Mouse (Mus musculus): Measurements from ENCODE around the gene Spata18. TPM values are rescaled to one million over a fixed set of nuclear protein-coding genes. Genes with fewer than 3 reads are reported as not detected.
A peak's percentile ranks its signal among the peaks of the same experiment; 100 is the strongest.

Spata18 gene
- polyA plus RNA-seq (2016; fragmentation: Nextera tagmentation; extraction: Ambion mirVana): 0.13 TPM in 1 of 2 replicates, not detected in the other

DNA sequence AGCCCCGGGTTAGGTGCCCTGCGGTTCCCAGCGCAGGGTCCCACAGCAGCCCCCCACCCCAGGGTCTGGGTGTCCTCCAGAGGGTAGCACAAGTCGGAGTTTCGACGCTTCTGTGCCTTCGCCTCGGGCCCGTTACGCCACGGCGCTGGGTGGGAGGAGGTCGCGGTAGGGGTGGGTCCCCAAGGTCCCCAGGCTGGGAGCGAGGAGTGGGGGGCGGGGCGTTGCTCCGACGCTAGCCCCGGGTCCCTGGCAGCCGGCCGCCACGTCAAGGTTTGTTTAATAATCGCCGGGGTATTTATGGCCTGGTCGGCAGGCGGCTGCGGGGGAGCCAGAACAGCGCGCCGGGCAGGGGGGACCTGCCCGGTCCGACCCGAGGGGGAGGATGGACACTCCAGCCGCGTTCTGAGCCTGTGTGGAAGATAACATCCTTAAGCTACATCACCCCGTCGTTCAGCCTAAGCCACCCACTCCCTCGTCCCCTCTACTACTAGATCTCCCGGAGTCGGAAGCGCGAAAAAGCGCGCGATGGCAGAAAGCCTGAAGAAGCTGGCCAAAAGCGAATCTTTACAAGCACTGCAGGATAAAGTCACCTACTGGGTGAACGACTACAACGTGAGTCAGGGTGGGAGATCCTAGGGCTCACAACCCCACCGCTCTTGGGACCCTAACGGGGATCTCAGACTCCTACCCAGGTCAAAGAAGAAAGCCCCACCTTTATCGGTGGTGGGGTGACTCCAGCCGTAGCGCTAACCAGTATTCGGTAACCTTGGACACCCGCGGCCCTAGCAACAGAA, at the start of gene Spata18:
TSS of gene Spata18 (plus strand) at position 319 of the 794 bp plus-strand sequence.
- Histone ChIP-seq H3K27me3 (replicated peaks) (peaks cover 46% of the 10 kb centered on the region), H3K36me3 (no peaks in the 10 kb centered on the region), H3K4me3 (peak within 1 kb of the TSS; percentile 48), H3K4me1 (peaks cover 19% of the 10 kb centered on the region), H3K27ac (no peak within 1 kb of the TSS), H3K9me3 (no peaks in the 10 kb centered on the region), H3K9ac (peak within 1 kb of the TSS; percentile 53), H3K4me2 (replicated peaks) (peak within 1 kb of the TSS; percentile 95)
- ATAC-seq (ENCODE audit: low FRiP score, low read depth): peak; percentile 31
- 1% methylated on average over 57 of the region's 57 CpGs for WGBS

DNA sequence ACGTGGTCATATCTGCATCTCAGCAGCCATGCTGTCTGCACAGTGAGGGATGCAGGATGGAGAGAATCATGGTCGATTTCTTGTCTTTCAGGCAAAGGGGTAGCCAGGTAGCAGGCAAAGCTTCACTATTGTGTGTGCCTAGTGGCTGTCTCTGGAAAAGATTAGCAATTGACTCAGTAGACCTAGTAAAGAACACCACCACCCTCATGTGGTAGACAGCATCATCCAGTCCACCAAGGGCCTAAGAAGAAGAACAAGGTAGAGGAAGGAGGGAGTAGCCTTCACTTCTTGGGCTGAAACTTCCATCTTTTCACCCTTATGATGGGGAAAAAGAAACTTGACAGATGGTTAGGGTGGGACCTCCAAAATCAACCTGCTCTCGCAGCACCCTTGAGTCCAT, 48.3 kb upstream of the Spata18 start:
- peaks cover 5% of the 10 kb centered on the region; the same call in 1 of the 2 replicates for H3K9me3 ChIP-seq
- H3K4me1 ChIP-seq: peaks cover 9% of the 10 kb centered on the region
- WGBS: 87% methylated on average over 3 of the region's 3 CpGs
- no peak overlapping the region for H3K27ac ChIP-seq
- no peaks in the 10 kb centered on the region for H3K27me3 ChIP-seq (replicated peaks)
- no peaks in the 10 kb centered on the region for H3K36me3 ChIP-seq
- H3K4me3 ChIP-seq: no peak overlapping the region
- H3K4me2 ChIP-seq (replicated peaks): no peak overlapping the region
- no peak for ATAC-seq (ENCODE audit: low FRiP score, low read depth)
- no peak overlapping the region for H3K9ac ChIP-seq

DNA sequence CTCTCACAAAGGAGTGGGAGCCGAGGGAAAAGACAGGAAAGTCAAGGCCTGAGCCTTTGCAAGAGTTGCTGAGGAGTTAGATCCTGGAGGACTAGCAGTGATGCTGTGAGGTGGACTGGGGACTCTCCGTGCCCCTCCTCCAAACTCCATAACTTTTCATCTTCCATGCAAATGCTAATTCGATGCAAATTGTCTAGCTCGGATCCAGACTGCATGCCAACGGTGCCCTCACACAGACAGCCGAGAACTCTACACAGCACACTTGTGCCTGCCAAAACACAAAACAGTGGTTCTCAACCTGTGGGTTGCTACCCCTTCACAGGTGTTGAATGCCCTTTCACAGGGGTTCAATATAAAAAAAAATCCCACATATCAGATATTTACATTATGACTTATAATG, 46.6 kb upstream of the Spata18 start:
- WGBS: 86% methylated on average over 6 of the region's 6 CpGs
- H3K4me2 ChIP-seq (replicated peaks): no peak overlapping the region
- no peaks in the 10 kb centered on the region for H3K36me3 ChIP-seq
- peaks cover 5% of the 10 kb centered on the region; the same call in 1 of the 2 replicates for H3K9me3 ChIP-seq
- no peak for ATAC-seq (ENCODE audit: low FRiP score, low read depth)
- H3K4me1 ChIP-seq: peaks cover under 1% of the 10 kb centered on the region; the same call in 1 of the 2 replicates
- no peaks in the 10 kb centered on the region for H3K27me3 ChIP-seq (replicated peaks)
- H3K27ac ChIP-seq: no peak overlapping the region
- H3K9ac ChIP-seq: no peak overlapping the region
- H3K4me3 ChIP-seq: no peak overlapping the region

DNA sequence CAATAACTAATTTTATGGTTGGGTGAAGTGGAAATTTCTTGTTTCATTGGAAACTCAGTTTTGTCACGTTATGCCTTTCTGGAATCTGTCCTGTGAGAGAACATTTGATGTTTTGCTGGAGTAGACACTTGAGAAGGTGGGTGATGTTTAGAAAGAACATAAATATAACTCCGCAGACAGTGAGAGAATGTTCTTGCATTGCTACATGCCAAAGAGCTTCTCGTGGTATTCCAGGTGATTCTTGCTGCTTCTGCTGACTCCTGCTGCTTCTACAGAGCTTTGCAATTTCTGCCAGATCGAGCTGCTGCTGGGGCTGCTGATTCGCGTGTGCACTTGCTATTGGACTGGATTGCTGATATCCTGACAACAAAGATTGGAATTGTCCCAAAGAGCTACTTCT, 46.2 kb upstream of the Spata18 start:
- H3K4me1 ChIP-seq: no peaks in the 10 kb centered on the region; the same call in 1 of the 2 replicates
- H3K4me2 ChIP-seq (replicated peaks): no peak overlapping the region
- no peaks in the 10 kb centered on the region for H3K36me3 ChIP-seq
- no peaks in the 10 kb centered on the region for H3K27me3 ChIP-seq (replicated peaks)
- H3K9me3 ChIP-seq: peaks cover 5% of the 10 kb centered on the region; the same call in 1 of the 2 replicates
- no peak overlapping the region for H3K4me3 ChIP-seq
- H3K27ac ChIP-seq: no peak overlapping the region
- H3K9ac ChIP-seq: no peak overlapping the region
- 90% methylated on average over 6 of the region's 6 CpGs for WGBS
- no peak for ATAC-seq (ENCODE audit: low FRiP score, low read depth)

DNA sequence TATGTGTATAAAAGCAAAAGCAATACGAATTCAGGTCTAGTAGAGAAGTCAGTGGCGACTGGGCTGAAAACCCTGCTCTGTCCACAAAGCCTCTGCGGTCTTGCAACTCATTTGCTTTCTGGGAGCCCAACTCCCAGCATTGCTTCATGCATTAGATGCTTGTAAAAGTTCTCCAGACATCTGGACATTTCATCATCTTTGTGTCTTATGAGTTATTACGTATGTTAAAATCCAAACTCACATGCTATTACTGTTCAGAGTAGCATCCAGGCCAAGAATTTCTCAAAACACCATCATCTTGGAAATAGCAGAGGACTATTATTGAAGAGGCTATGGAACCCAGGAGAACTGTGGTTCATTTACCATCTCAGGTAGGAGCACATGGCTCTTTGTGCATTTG, 40.1 kb upstream of the Spata18 start:
- Histone ChIP-seq H3K4me2 (replicated peaks) (no peak overlapping the region), H3K27ac (no peak overlapping the region), H3K36me3 (no peaks in the 10 kb centered on the region), H3K9me3 (peaks cover 3% of the 10 kb centered on the region; the same call in 1 of the 2 replicates), H3K9ac (no peak overlapping the region), H3K4me1 (no peaks in the 10 kb centered on the region), H3K4me3 (no peak overlapping the region), H3K27me3 (replicated peaks) (no peaks in the 10 kb centered on the region)
- WGBS: 94% methylated on average over 4 of the region's 4 CpGs
- ATAC-seq (ENCODE audit: low FRiP score, low read depth): no peak

DNA sequence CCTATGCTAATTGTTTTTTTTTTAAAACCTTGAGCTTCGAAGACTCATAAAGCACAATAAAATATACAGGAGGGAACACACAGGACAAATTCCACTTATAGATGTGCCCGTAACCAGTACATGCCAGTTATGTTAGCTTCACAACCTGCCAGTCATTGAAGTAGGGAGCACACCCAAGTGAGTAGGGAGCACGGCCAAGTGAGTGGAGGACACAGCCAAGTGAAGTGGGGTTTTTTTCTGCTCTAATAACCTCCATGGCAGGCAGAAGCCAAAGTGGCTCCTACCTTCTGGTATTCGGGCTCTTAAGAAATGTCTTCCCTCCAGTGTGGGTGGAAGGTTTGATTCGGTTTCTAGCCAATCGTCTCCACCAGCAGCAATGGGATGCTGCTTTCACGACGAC, 37.9 kb upstream of the Spata18 start:
- no peak for ATAC-seq (ENCODE audit: low FRiP score, low read depth)
- Histone ChIP-seq H3K27ac (no peak overlapping the region), H3K27me3 (replicated peaks) (no peaks in the 10 kb centered on the region), H3K36me3 (no peaks in the 10 kb centered on the region), H3K4me1 (no peaks in the 10 kb centered on the region), H3K9ac (no peak overlapping the region), H3K9me3 (no peaks in the 10 kb centered on the region; the same call in 1 of the 2 replicates), H3K4me3 (no peak overlapping the region), H3K4me2 (replicated peaks) (no peak overlapping the region)
- 89% methylated on average over 8 of the region's 8 CpGs for WGBS

DNA sequence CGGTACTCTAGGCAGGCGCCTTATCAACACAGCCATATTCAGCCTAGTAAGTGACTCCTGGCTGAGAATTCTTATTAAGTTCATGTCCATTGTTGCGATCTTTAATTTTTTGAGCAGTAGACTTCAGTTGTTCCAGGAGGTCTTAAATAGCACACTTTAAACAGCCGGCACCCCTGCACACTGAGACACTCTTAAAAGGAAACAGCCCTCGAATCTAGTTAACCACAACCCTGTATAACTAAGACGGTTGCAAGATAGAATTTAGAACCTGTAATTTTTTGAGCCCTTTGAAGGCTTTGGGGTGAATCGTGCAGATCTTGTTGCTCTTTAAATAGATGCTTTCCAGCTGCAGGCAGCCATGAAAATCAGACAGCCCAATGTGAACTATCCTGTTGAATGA, 36.0 kb upstream of the Spata18 start:
- WGBS: 87% methylated on average over 7 of the region's 7 CpGs
- no peak for ATAC-seq (ENCODE audit: low FRiP score, low read depth)
- Histone ChIP-seq H3K9me3 (no peaks in the 10 kb centered on the region), H3K4me1 (no peaks in the 10 kb centered on the region), H3K4me3 (no peak overlapping the region), H3K27me3 (replicated peaks) (no peaks in the 10 kb centered on the region), H3K9ac (no peak overlapping the region), H3K36me3 (no peaks in the 10 kb centered on the region), H3K4me2 (replicated peaks) (no peak overlapping the region), H3K27ac (no peak overlapping the region)

DNA sequence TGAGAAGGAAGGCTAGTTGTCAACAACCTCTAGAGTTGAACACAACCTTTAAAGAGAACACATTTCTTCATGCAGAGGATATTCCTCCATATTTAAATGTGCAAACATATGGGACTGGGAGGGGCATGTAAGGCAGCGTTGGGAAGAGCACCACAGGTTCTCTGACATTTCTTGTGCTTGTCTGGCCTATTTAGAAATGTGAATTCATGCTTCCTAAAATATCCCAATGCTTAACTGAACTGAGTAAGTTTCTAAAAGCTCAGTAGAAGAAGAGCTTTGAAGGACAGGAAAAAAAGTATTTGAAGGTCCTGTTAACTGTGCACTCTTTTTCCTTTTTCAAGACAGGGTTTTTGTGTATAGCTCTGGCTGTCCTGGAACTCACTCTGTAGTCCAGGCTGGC, 32.2 kb upstream of the Spata18 start:
- WGBS: 94% methylated on average over 1 of the region's 1 CpGs
- Histone ChIP-seq H3K9ac (no peak overlapping the region), H3K4me2 (replicated peaks) (no peak overlapping the region), H3K36me3 (no peaks in the 10 kb centered on the region), H3K4me3 (no peak overlapping the region), H3K27ac (no peak overlapping the region), H3K4me1 (no peaks in the 10 kb centered on the region), H3K27me3 (replicated peaks) (no peaks in the 10 kb centered on the region), H3K9me3 (no peaks in the 10 kb centered on the region)
- ATAC-seq (ENCODE audit: low FRiP score, low read depth): no peak

DNA sequence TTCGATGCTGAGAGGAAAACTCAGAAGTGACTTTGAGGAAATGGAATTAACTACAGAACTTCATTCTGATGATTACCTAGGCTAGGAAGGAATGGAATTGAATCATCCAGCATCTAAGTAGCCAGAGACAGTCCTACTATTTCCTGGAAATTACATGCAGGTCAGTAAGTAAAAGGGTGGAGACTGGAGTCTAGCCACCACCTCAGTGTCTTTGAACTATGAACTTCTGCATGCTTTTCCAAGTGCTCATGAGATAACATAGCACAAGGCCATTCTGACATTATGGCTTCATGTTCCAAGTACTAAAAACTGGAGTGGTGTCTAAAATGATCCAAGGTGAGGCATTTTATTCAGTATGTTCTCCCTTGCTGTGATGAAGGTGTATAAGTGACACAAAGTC, 25.7 kb upstream of the Spata18 start:
- H3K27me3 ChIP-seq (replicated peaks): no peaks in the 10 kb centered on the region
- no peak for ATAC-seq (ENCODE audit: low FRiP score, low read depth)
- no peaks in the 10 kb centered on the region for H3K4me1 ChIP-seq
- no peak overlapping the region for H3K27ac ChIP-seq
- WGBS: 73% methylated on average over 1 of the region's 1 CpGs
- H3K9me3 ChIP-seq: no peaks in the 10 kb centered on the region
- no peak overlapping the region for H3K4me3 ChIP-seq
- H3K9ac ChIP-seq: no peak overlapping the region
- H3K36me3 ChIP-seq: no peaks in the 10 kb centered on the region
- no peak overlapping the region for H3K4me2 ChIP-seq (replicated peaks)

DNA sequence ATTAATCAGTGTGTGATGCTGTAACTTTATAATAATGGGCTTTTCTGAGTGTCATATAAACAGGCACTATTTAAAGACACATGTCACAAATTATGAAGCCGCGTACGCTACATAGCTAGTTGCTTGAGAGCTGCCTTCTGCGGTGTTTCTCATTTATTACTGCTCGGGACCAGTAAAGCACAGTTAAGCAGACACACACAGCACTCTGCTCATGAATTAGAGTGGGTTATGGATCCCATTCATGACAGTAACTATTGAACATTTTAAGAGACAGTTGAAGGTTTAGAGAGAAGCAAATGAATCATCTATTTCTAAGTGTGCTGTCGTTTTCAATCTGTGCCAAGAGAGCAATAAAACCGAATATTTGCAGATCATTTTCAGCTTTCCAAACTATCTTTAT, 24.3 kb upstream of the Spata18 start:
- no peak for ATAC-seq (ENCODE audit: low FRiP score, low read depth)
- Histone ChIP-seq H3K27ac (no peak overlapping the region), H3K9me3 (no peaks in the 10 kb centered on the region), H3K4me3 (no peak overlapping the region), H3K4me2 (replicated peaks) (no peak overlapping the region), H3K9ac (no peak overlapping the region), H3K4me1 (no peaks in the 10 kb centered on the region), H3K36me3 (no peaks in the 10 kb centered on the region), H3K27me3 (replicated peaks) (no peaks in the 10 kb centered on the region)
- 80% methylated on average over 7 of the region's 7 CpGs for whole genome bisulfite sequencing

DNA sequence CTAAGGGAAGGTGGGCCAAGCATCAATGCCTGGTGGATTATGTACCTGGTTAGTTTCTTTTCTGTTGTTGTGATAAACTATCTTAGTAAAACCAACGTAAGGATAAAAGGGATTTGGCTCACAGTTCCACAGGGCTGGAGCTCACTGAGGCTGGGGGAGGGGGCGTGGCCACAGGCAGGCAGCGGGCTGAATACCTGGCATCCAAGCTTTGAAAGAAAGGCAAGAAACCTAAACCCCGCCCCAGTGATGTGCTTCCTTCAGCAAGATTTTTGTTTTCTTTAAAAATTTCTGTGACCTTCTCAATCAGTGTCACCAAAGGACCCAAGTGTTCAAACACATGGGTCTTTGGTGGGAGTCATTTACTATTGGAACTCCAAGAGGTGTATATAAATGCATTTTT, 23.6 kb upstream of the Spata18 start:
- ATAC-seq (ENCODE audit: low FRiP score, low read depth): no peak
- Histone ChIP-seq H3K9me3 (no peaks in the 10 kb centered on the region), H3K27ac (no peak overlapping the region), H3K4me2 (replicated peaks) (no peak overlapping the region), H3K9ac (no peak overlapping the region), H3K4me1 (no peaks in the 10 kb centered on the region), H3K27me3 (replicated peaks) (no peaks in the 10 kb centered on the region), H3K4me3 (no peak overlapping the region), H3K36me3 (no peaks in the 10 kb centered on the region)
- 55% methylated on average over 4 of the region's 4 CpGs for WGBS

DNA sequence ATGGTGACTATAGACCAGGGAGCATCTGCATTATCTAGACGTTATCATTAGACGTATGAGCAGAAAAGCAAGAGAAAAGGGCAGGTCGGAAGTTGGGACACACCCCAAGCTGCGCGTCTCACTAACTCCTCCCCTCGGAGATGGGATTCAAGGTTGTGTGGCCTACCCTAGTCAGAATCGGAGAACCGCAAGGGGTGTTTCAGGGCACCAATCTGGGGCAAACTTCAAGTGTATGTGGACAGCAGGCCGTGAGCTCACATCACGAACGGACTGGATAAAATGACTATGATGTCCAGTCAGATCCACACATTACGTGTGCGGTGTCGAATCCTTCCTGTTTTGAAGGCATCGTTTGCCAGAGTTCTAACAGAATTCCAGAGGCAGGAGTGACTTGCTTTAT, 23.2 kb upstream of the Spata18 start:
- no peak overlapping the region for H3K27ac ChIP-seq
- H3K4me3 ChIP-seq: no peak overlapping the region
- H3K36me3 ChIP-seq: no peaks in the 10 kb centered on the region
- 80% methylated on average over 15 of the region's 15 CpGs for WGBS
- H3K27me3 ChIP-seq (replicated peaks): no peaks in the 10 kb centered on the region
- ATAC-seq (ENCODE audit: low FRiP score, low read depth): no peak
- H3K9ac ChIP-seq: no peak overlapping the region
- no peaks in the 10 kb centered on the region for H3K4me1 ChIP-seq
- H3K9me3 ChIP-seq: no peaks in the 10 kb centered on the region
- H3K4me2 ChIP-seq (replicated peaks): no peak overlapping the region

DNA sequence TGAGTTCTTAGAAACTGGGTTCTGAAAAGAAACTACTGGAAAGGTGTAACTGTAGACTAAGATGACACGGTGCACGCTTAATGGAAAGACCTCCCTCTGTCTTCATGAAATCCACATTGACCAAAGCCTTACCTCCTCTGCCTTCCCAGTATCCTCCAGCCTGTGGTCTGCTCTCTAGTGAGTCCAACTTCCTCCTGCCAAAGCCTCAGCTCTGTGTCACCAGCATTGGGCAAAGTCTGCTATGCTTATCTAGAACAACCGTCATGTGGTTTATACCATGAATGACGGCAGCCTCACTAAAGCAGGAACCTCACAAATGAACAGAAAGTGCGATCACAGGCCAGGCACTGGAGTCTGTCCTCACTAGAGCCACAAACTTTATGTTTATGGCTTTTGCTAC, 21.0 kb upstream of the Spata18 start:
- H3K4me1 ChIP-seq: no peaks in the 10 kb centered on the region
- WGBS: 87% methylated on average over 5 of the region's 5 CpGs
- no peaks in the 10 kb centered on the region for H3K9me3 ChIP-seq
- no peak overlapping the region for H3K4me2 ChIP-seq (replicated peaks)
- no peak for ATAC-seq (ENCODE audit: low FRiP score, low read depth)
- H3K27ac ChIP-seq: no peak overlapping the region
- H3K36me3 ChIP-seq: peaks cover 14% of the 10 kb centered on the region
- no peak overlapping the region for H3K9ac ChIP-seq
- H3K27me3 ChIP-seq (replicated peaks): no peaks in the 10 kb centered on the region
- H3K4me3 ChIP-seq: no peak overlapping the region

All from neural tube, embryonic 12.5 days (tissue).